Mouse (Mus musculus) subcutaneous adipose tissue, adult 2 months (tissue): ENCODE measurements around the gene Zfp780b. TPM values are rescaled to one million over a fixed set of nuclear protein-coding genes. Genes with fewer than 3 reads are reported as not detected.

ENCODE experiments used
- polyA plus RNA-seq: library from polyadenylated mRNA; depleted of rRNA; stranded (reverse); fragments of >200 nt; gene quantifications from 2 replicates; pipeline ENCODE4 v1.2.3, GENCODE M21; 2012; ENCODE audit warnings: low replicate concordance; rRNA removed

Gene Zfp780b
- 1.8 and 2.8 TPM in 2 replicates for polyA plus RNA-seq

GRCm38 (mm10) chr7:27978683-27979528 lies at the start of gene Zfp780b:
Zfp780b (minus strand) TSS chr7:27979171.

GRCm38 (mm10) chr7:28013549-28014444 lies 34.8 kb upstream of the Zfp780b start, which contains the start of gene Zfp850:
Zfp850 (minus strand) TSS chr7:28014115.

DNA sequence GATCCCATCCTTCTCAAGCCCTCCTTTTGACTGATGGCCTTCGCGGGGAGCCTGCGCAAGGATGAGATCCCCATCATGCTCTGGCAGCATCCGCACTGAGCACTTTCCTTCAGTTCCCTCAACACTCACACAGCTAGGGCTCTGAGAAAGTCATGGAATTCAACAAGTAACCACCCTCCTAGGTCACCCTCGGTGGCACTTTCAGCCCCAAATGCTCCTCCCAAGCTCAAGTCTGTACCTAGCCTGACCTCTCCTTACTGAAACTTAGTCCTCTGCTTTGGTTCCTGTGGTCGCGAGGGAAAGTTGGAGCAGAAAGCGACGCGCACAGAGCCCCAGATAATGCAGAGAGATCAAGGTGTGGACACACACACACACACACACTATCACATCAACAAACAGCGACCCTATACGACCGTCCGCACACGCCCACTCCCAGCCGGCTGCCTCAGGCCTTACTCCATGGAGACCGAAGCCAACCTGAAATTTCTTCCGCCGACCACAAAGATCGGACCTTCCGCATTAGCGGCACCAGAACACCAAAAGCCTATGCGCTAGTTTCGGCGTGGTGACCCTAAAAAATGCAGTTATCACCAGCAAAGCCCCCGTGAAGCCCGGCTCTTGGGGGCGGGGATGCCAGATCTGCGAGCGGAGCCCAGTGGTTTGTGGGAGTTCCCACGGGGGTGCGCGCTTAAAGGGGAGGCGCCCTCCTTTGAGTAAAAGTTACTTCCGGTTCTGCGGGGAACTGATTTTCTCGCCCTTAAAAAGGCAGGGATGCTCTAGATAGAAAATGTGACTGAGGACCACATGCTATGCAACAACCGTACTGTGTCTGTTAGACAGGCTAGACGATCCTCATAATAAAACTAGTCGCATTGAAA lies 49.9 kb downstream of the Zfp780b start, which contains the start of gene Zfp974:
Gene Zfp974, minus strand, starts transcription at position 643 of the 878 bp plus-strand sequence.

Other genes starting within 250 kb of the Zfp780b start
- 1.8 and 3.2 TPM in 2 replicates for gene Zfp60, start 247.8 kb downstream of the Zfp780b start, polyA plus RNA-seq
- gene Zfp626, start 172.0 kb downstream of the Zfp780b start, polyA plus RNA-seq = 0.86 and 1.5 TPM in 2 replicates
- 0.57 and 1.8 TPM in 2 replicates for gene Zfp59, start 140.6 kb downstream of the Zfp780b start, polyA plus RNA-seq
- gene Zfp607a, start 121.6 kb downstream of the Zfp780b start, polyA plus RNA-seq = 0.97 and 1.5 TPM in 2 replicates
- gene Zfp974, start 49.7 kb downstream of the Zfp780b start, polyA plus RNA-seq = 3.0 and 4.1 TPM in 2 replicates
- gene Zfp850, start 34.9 kb upstream of the Zfp780b start, polyA plus RNA-seq = 0.21 and 0.37 TPM in 2 replicates
- 122 and 149 TPM in 2 replicates for gene Psmc4, start 70.9 kb upstream of the Zfp780b start, polyA plus RNA-seq
- 0.53 and 54.2 TPM in 2 replicates for gene Fcgbp, start 92.1 kb upstream of the Zfp780b start, polyA plus RNA-seq
- 0.08 and 0.11 TPM in 2 replicates for gene 9530053A07Rik, start 150.3 kb upstream of the Zfp780b start, polyA plus RNA-seq
- gene Fbl, start 190.5 kb upstream of the Zfp780b start, polyA plus RNA-seq = 25.8 and 84.3 TPM in 2 replicates
- gene Dyrk1b, start 200.3 kb upstream of the Zfp780b start, polyA plus RNA-seq = 41.7 and 43.4 TPM in 2 replicates